Mouse (Mus musculus): ENCODE data around the gene Thap11. TPM values are rescaled to one million over a fixed set of nuclear protein-coding genes. Genes with fewer than 3 reads are reported as not detected.

Thap11 gene
- 19.6 and 21.5 TPM in 2 replicates for polyA plus RNA-seq (2015; fragmentation: Nextera tagmentation; extraction: Ambion mirVana)

- H3K4me3 ChIP-seq (ENCODE audit: low read depth, low read length) = peak within 1 kb of the TSS; percentile 76
- TF ChIP-seq EP300 (IDR thresholded peaks at IDR 0.05; ENCODE audit: low read depth) (peak; percentile 52; the same call in 1 of the 2 replicates), CTCF (IDR thresholded peaks at IDR 0.05; ENCODE audit: low read depth) (peak; percentile 93)
- H3K36me3 ChIP-seq (replicated peaks; ENCODE audit: insufficient read depth, low read length) = no peaks in the 10 kb centered on the region
- ATAC-seq (peak; percentile 90), DNase-seq (peak; percentile 96)
- H3K27ac ChIP-seq (ENCODE audit: low read depth) = peak within 1 kb of the TSS; percentile 90
- peak within 1 kb of the TSS; percentile 100 for H3K4me2 ChIP-seq (ENCODE audit: low read depth, low read length)
- H3K4me1 ChIP-seq (ENCODE audit: insufficient read depth) = peaks cover 46% of the 10 kb centered on the region
- H3K9ac ChIP-seq (replicated peaks) = peak within 1 kb of the TSS; percentile 82
- no peaks in the 10 kb centered on the region for H3K27me3 ChIP-seq (ENCODE audit: insufficient read depth, low read length)
- no peaks in the 10 kb centered on the region for H3K9me3 ChIP-seq (ENCODE audit: low read length)
- WGBS (ENCODE audit: insufficient replicate concordance) = under 1% methylated on average over 43 of the region's 43 CpGs
Observed at GRCm38 (mm10) chr8:105854715-105855216, at the start of gene Thap11. Gene Thap11 (plus strand): TSS chr8:105855132.

GRCm38 (mm10) chr8:105805346-105805745 is 49.6 kb upstream of the Thap11 start:
- Histone ChIP-seq H3K4me2 (ENCODE audit: low read depth, low read length) (no peak overlapping the region), H3K9ac (replicated peaks) (no peak overlapping the region), H3K27ac (ENCODE audit: low read depth) (peak overlapping the region; percentile 70), H3K36me3 (replicated peaks; ENCODE audit: insufficient read depth, low read length) (peaks cover 40% of the 10 kb centered on the region), H3K4me3 (ENCODE audit: low read depth, low read length) (no peak overlapping the region), H3K9me3 (ENCODE audit: low read length) (no peaks in the 10 kb centered on the region), H3K4me1 (ENCODE audit: insufficient read depth) (peaks cover 49% of the 10 kb centered on the region), H3K27me3 (ENCODE audit: insufficient read depth, low read length) (no peaks in the 10 kb centered on the region)
- no peak for TF ChIP-seq CTCF (IDR thresholded peaks at IDR 0.05; ENCODE audit: low read depth)
- no peak for TF ChIP-seq EP300 (IDR thresholded peaks at IDR 0.05; ENCODE audit: low read depth)
- ATAC-seq = no peak
- WGBS (ENCODE audit: insufficient replicate concordance) = 85% methylated on average over 3 of the region's 3 CpGs
- no peak for DNase-seq

- peaks cover 39% of the 10 kb centered on the region for H3K36me3 ChIP-seq (replicated peaks; ENCODE audit: insufficient read depth, low read length)
- no peak for ATAC-seq
- peak overlapping the region; percentile 70 for H3K27ac ChIP-seq (ENCODE audit: low read depth)
- H3K4me1 ChIP-seq (ENCODE audit: insufficient read depth) = peaks cover 49% of the 10 kb centered on the region
- no peak overlapping the region for H3K4me2 ChIP-seq (ENCODE audit: low read depth, low read length)
- no peak overlapping the region for H3K9ac ChIP-seq (replicated peaks)
- TF ChIP-seq CTCF (IDR thresholded peaks at IDR 0.05; ENCODE audit: low read depth) (no peak), EP300 (IDR thresholded peaks at IDR 0.05; ENCODE audit: low read depth) (no peak)
- no peak for DNase-seq
- H3K9me3 ChIP-seq (ENCODE audit: low read length) = no peaks in the 10 kb centered on the region
- WGBS (ENCODE audit: insufficient replicate concordance) = 34% methylated on average over 1 of the region's 1 CpGs
- no peaks in the 10 kb centered on the region for H3K27me3 ChIP-seq (ENCODE audit: insufficient read depth, low read length)
- H3K4me3 ChIP-seq (ENCODE audit: low read depth, low read length) = no peak overlapping the region
Observed at GRCm38 (mm10) chr8:105805964-105806363, 49.0 kb upstream of the Thap11 start.

- DNase-seq = no peak
- peaks cover 61% of the 10 kb centered on the region for H3K4me1 ChIP-seq (ENCODE audit: insufficient read depth)
- peaks cover 54% of the 10 kb centered on the region for H3K36me3 ChIP-seq (replicated peaks; ENCODE audit: insufficient read depth, low read length)
- H3K9me3 ChIP-seq (ENCODE audit: low read length) = no peaks in the 10 kb centered on the region
- no peak for ATAC-seq
- peak overlapping the region; percentile 36; the same call in 1 of the 2 replicates for H3K27ac ChIP-seq (ENCODE audit: low read depth)
- no peaks in the 10 kb centered on the region for H3K27me3 ChIP-seq (ENCODE audit: insufficient read depth, low read length)
- no peak overlapping the region for H3K4me2 ChIP-seq (ENCODE audit: low read depth, low read length)
- WGBS (ENCODE audit: insufficient replicate concordance) = 86% methylated on average over 5 of the region's 5 CpGs
- H3K9ac ChIP-seq (replicated peaks) = no peak overlapping the region
- no peak for TF ChIP-seq EP300 (IDR thresholded peaks at IDR 0.05; ENCODE audit: low read depth)
- TF ChIP-seq CTCF (IDR thresholded peaks at IDR 0.05; ENCODE audit: low read depth) = no peak
- no peak overlapping the region for H3K4me3 ChIP-seq (ENCODE audit: low read depth, low read length)
Observed at GRCm38 (mm10) chr8:105807766-105808165, 47.2 kb upstream of the Thap11 start.

- H3K36me3 ChIP-seq (replicated peaks; ENCODE audit: insufficient read depth, low read length) = peaks cover 57% of the 10 kb centered on the region
- no peak overlapping the region for H3K9ac ChIP-seq (replicated peaks)
- peak; percentile 65 for DNase-seq
- no peaks in the 10 kb centered on the region for H3K9me3 ChIP-seq (ENCODE audit: low read length)
- peaks cover 65% of the 10 kb centered on the region for H3K4me1 ChIP-seq (ENCODE audit: insufficient read depth)
- peak overlapping the region; percentile 30 for H3K27ac ChIP-seq (ENCODE audit: low read depth)
- peak; percentile 47 for ATAC-seq
- TF ChIP-seq CTCF (IDR thresholded peaks at IDR 0.05; ENCODE audit: low read depth) (no peak), EP300 (IDR thresholded peaks at IDR 0.05; ENCODE audit: low read depth) (no peak)
- H3K27me3 ChIP-seq (ENCODE audit: insufficient read depth, low read length) = no peaks in the 10 kb centered on the region
- 72% methylated on average over 2 of the region's 2 CpGs for WGBS (ENCODE audit: insufficient replicate concordance)
- H3K4me2 ChIP-seq (ENCODE audit: low read depth, low read length) = no peak overlapping the region
- no peak overlapping the region for H3K4me3 ChIP-seq (ENCODE audit: low read depth, low read length)
Observed at GRCm38 (mm10) chr8:105808480-105808879, 46.5 kb upstream of the Thap11 start.

GRCm38 (mm10) chr8:105810245-105810786 is 44.6 kb upstream of the Thap11 start:
- 55% methylated on average over 6 of the region's 6 CpGs for WGBS (ENCODE audit: insufficient replicate concordance)
- Histone ChIP-seq H3K4me2 (ENCODE audit: low read depth, low read length) (peak overlapping the region; percentile 48), H3K4me3 (ENCODE audit: low read depth, low read length) (no peak overlapping the region), H3K9ac (replicated peaks) (peak overlapping the region; percentile 44; the same call in 1 of the 2 replicates), H3K4me1 (ENCODE audit: insufficient read depth) (peaks cover 69% of the 10 kb centered on the region), H3K27ac (ENCODE audit: low read depth) (peak overlapping the region; percentile 71), H3K27me3 (ENCODE audit: insufficient read depth, low read length) (no peaks in the 10 kb centered on the region), H3K36me3 (replicated peaks; ENCODE audit: insufficient read depth, low read length) (peaks cover 58% of the 10 kb centered on the region), H3K9me3 (ENCODE audit: low read length) (no peaks in the 10 kb centered on the region)
- ATAC-seq (no peak), DNase-seq (no peak)
- TF ChIP-seq CTCF (IDR thresholded peaks at IDR 0.05; ENCODE audit: low read depth) (no peak), EP300 (IDR thresholded peaks at IDR 0.05; ENCODE audit: low read depth) (no peak)

Data from liver, postnatal 0 days (tissue).